Mouse (Mus musculus) heart, postnatal 25 days (tissue): Measurements from ENCODE around the gene Gm6904. TPM values are rescaled to one million over a fixed set of nuclear protein-coding genes. Genes with fewer than 3 reads are reported as not detected.
"Not testable (repeated sequence)": the region's sequence is repeated elsewhere in the genome, so short reads cannot be mapped to it uniquely, and the experiment has no call there.

ENCODE experiments used
- DNase-seq: peaks from one replicate; pipeline ENCODE4 v3.0.0; 2022; ENCODE audit warnings: low spot score
- intact Hi-C: fragments of 180-260 bp; cut with DNase I; formaldehyde crosslinking; loops from one replicate; pipeline ENCODE4 v1.15.1; 2025
- total RNA-seq, 2 experiments: library from RNA; stranded (reverse); gene quantifications; 2 replicates each; pipeline ENCODE4 v1.2.3; 2021

Gm6904 gene
- not detected for total RNA-seq

GRCm38 (mm10) chr14:59260056-59260455 lies at the start of gene Gm6904:
TSS of gene Gm6904 (minus strand) at chr14:59260216.
- intact Hi-C loops = no loop called here
- no peak for DNase-seq

- DNase-seq, intact Hi-C loops: not testable (repeated sequence)
These were observed 37.4 kb upstream of the Gm6904 start, which contains the start of gene Phf11a for GRCm38 (mm10) chr14:59297391-59297790. TSS of gene Phf11a (minus strand) at chr14:59297522.

GRCm38 (mm10) chr14:59291769-59292168 lies 31.8 kb upstream of the Gm6904 start:
- intact Hi-C loops = not testable (repeated sequence)

GRCm38 (mm10) chr14:59274961-59275360 lies 14.9 kb upstream of the Gm6904 start:
- intact Hi-C loops, DNase-seq: not testable (repeated sequence)

More at GRCm38 (mm10) chr14:59291769-59292168, 31.8 kb upstream of the Gm6904 start:
- not testable (repeated sequence) for DNase-seq

GRCm38 (mm10) chr14:59255861-59256260 lies 4.2 kb downstream of the Gm6904 start:
- DNase-seq, intact Hi-C loops: not testable (repeated sequence)

- DNase-seq, intact Hi-C loops: not testable (repeated sequence)
These were observed 9.7 kb downstream of the Gm6904 start for GRCm38 (mm10) chr14:59250350-59250749.

GRCm38 (mm10) chr14:59233635-59234034 lies 26.4 kb downstream of the Gm6904 start:
- DNase-seq = no peak
- intact Hi-C loops = loop anchor here (10.0 kb wide), 1 partner anchor 79 kb away; no protein-coding TSS in a partner anchor

GRCm38 (mm10) chr14:59232003-59232402 lies 28.0 kb downstream of the Gm6904 start:
- no peak for DNase-seq
- intact Hi-C loops = loop anchor here (10.0 kb wide), 1 partner anchor 77 kb away; no protein-coding TSS in a partner anchor

- no peak for DNase-seq
- intact Hi-C loops = loop anchor here (10.0 kb wide), 1 partner anchor 76 kb away; no protein-coding TSS in a partner anchor
These were observed 29.6 kb downstream of the Gm6904 start for GRCm38 (mm10) chr14:59230331-59230966.

- intact Hi-C loops = loop anchor here (10.0 kb wide), 1 partner anchor 75 kb away; no protein-coding TSS in a partner anchor
- DNase-seq = no peak
These were observed 30.2 kb downstream of the Gm6904 start for GRCm38 (mm10) chr14:59229822-59230221.

GRCm38 (mm10) chr14:59226240-59226639 lies 33.8 kb downstream of the Gm6904 start:
- intact Hi-C loops = no loop called here
- no peak for DNase-seq

- intact Hi-C loops = no loop called here
These were observed 40.8 kb downstream of the Gm6904 start for GRCm38 (mm10) chr14:59219241-59219640.

GRCm38 (mm10) chr14:59209816-59210215 lies 50.2 kb downstream of the Gm6904 start:
- DNase-seq = no peak
- intact Hi-C loops = no loop called here

More at GRCm38 (mm10) chr14:59219241-59219640, 40.8 kb downstream of the Gm6904 start:
- DNase-seq = no peak

GRCm38 (mm10) chr14:59209003-59209402 lies 51.0 kb downstream of the Gm6904 start:
- intact Hi-C loops = no loop called here
- no peak for DNase-seq

- no peak for DNase-seq
- intact Hi-C loops = no loop called here
These were observed 53.9 kb downstream of the Gm6904 start for GRCm38 (mm10) chr14:59205976-59206583.

- intact Hi-C loops = no loop called here
- no peak for DNase-seq
These were observed 54.6 kb downstream of the Gm6904 start for GRCm38 (mm10) chr14:59205461-59205860.

- DNase-seq = no peak
- intact Hi-C loops = no loop called here
These were observed 58.3 kb downstream of the Gm6904 start for GRCm38 (mm10) chr14:59201604-59202215.

- intact Hi-C loops = no loop called here
- peak; percentile 90 for DNase-seq
These were observed 59.1 kb downstream of the Gm6904 start, which contains the start of gene Rcbtb1 for GRCm38 (mm10) chr14:59200711-59201603. TSS of gene Rcbtb1 (plus strand) at chr14:59201209.
